Mouse (Mus musculus): ENCODE results near the gene Snrk. TPM values are rescaled to one million over a fixed set of nuclear protein-coding genes. Genes with fewer than 3 reads are reported as not detected.

Snrk gene
- polyA plus RNA-seq, 1 experiment from 2014 or later, result 37.2 TPM

GRCm38 (mm10) chr9:122127271-122127785 lies 10.3 kb downstream of the Snrk start:
- 76% methylated on average over 3 of the region's 3 CpGs for WGBS

GRCm38 (mm10) chr9:122128686-122129085 lies 11.6 kb downstream of the Snrk start:
- Histone ChIP-seq H3K27me3 (ENCODE audit: control insufficient read depth, insufficient read depth, low read length) (no peaks in the 10 kb centered on the region), H3K36me3 (ENCODE audit: control insufficient read depth, insufficient read depth, low read length) (0 out of 2 replicates have a peak, but pooled peaks cover 6% of the 10 kb centered on the region), H3K9me3 (ENCODE audit: control insufficient read depth, low read depth, low read length) (no peaks in the 10 kb centered on the region), H3K4me1 (ENCODE audit: control insufficient read depth, insufficient read depth, low read length) (peaks cover 12% of the 10 kb centered on the region; the same call in 1 of the 2 replicates), H3K9ac (replicated peaks; ENCODE audit: low read depth, low read length) (no peak overlapping the region), H3K4me2 (replicated peaks; ENCODE audit: low read depth, low read length) (no peak overlapping the region), H3K4me3 (ENCODE audit: low read depth, low read length) (no peak overlapping the region), H3K27ac (ENCODE audit: low read length) (no peak overlapping the region)
- WGBS, result 65% methylated on average over 5 of the region's 5 CpGs
- no peak for ATAC-seq (ENCODE audit: insufficient number of reproducible peaks, insufficient read depth, low FRiP score, low read depth)

More at GRCm38 (mm10) chr9:122127271-122127785, 10.3 kb downstream of the Snrk start:
- H3K4me1 ChIP-seq (ENCODE audit: control insufficient read depth, insufficient read depth, low read length), result peaks cover 12% of the 10 kb centered on the region; the same call in 1 of the 2 replicates
- no peaks in the 10 kb centered on the region for H3K9me3 ChIP-seq (ENCODE audit: control insufficient read depth, low read depth, low read length)
- H3K4me2 ChIP-seq (replicated peaks; ENCODE audit: low read depth, low read length), result no peak overlapping the region
- no peak overlapping the region for H3K27ac ChIP-seq (ENCODE audit: low read length)
- H3K9ac ChIP-seq (replicated peaks; ENCODE audit: low read depth, low read length), result no peak overlapping the region
- no peaks in the 10 kb centered on the region for H3K27me3 ChIP-seq (ENCODE audit: control insufficient read depth, insufficient read depth, low read length)
- no peak overlapping the region for H3K4me3 ChIP-seq (ENCODE audit: low read depth, low read length)
- no peak for ATAC-seq (ENCODE audit: insufficient number of reproducible peaks, insufficient read depth, low FRiP score, low read depth)
- H3K36me3 ChIP-seq (ENCODE audit: control insufficient read depth, insufficient read depth, low read length), result 0 out of 2 replicates have a peak, but pooled peaks cover 1% of the 10 kb centered on the region

- WGBS, result 12% methylated on average over 3 of the region's 3 CpGs
- no peak for ATAC-seq (ENCODE audit: insufficient number of reproducible peaks, insufficient read depth, low FRiP score, low read depth)
- no peak overlapping the region for H3K4me2 ChIP-seq (replicated peaks; ENCODE audit: low read depth, low read length)
Measured at GRCm38 (mm10) chr9:122130666-122131065, 13.6 kb downstream of the Snrk start.

GRCm38 (mm10) chr9:122132145-122132544 lies 15.1 kb downstream of the Snrk start:
- peaks cover 14% of the 10 kb centered on the region; the same call in 1 of the 2 replicates for H3K4me1 ChIP-seq (ENCODE audit: control insufficient read depth, insufficient read depth, low read length)
- H3K9ac ChIP-seq (replicated peaks; ENCODE audit: low read depth, low read length), result no peak overlapping the region
- H3K4me2 ChIP-seq (replicated peaks; ENCODE audit: low read depth, low read length), result no peak overlapping the region
- H3K9me3 ChIP-seq (ENCODE audit: control insufficient read depth, low read depth, low read length), result no peaks in the 10 kb centered on the region
- 60% methylated on average over 7 of the region's 7 CpGs for WGBS
- H3K36me3 ChIP-seq (ENCODE audit: control insufficient read depth, insufficient read depth, low read length), result peaks cover 8% of the 10 kb centered on the region; the same call in 1 of the 2 replicates
- no peak overlapping the region for H3K27ac ChIP-seq (ENCODE audit: low read length)
- no peak for ATAC-seq (ENCODE audit: insufficient number of reproducible peaks, insufficient read depth, low FRiP score, low read depth)
- no peaks in the 10 kb centered on the region for H3K27me3 ChIP-seq (ENCODE audit: control insufficient read depth, insufficient read depth, low read length)
- H3K4me3 ChIP-seq (ENCODE audit: low read depth, low read length), result no peak overlapping the region

More at GRCm38 (mm10) chr9:122130666-122131065, 13.6 kb downstream of the Snrk start:
- no peak overlapping the region; the same call in 1 of the 2 replicates for H3K27ac ChIP-seq (ENCODE audit: low read length)
- H3K4me3 ChIP-seq (ENCODE audit: low read depth, low read length), result no peak overlapping the region
- peaks cover 8% of the 10 kb centered on the region; the same call in 1 of the 2 replicates for H3K36me3 ChIP-seq (ENCODE audit: control insufficient read depth, insufficient read depth, low read length)
- H3K27me3 ChIP-seq (ENCODE audit: control insufficient read depth, insufficient read depth, low read length), result no peaks in the 10 kb centered on the region
- H3K4me1 ChIP-seq (ENCODE audit: control insufficient read depth, insufficient read depth, low read length), result peaks cover 14% of the 10 kb centered on the region; the same call in 1 of the 2 replicates
- no peak overlapping the region for H3K9ac ChIP-seq (replicated peaks; ENCODE audit: low read depth, low read length)
- no peaks in the 10 kb centered on the region for H3K9me3 ChIP-seq (ENCODE audit: control insufficient read depth, low read depth, low read length)

- H3K4me2 ChIP-seq (replicated peaks; ENCODE audit: low read depth, low read length), result no peak overlapping the region
- no peak overlapping the region for H3K4me3 ChIP-seq (ENCODE audit: low read depth, low read length)
- H3K9me3 ChIP-seq (ENCODE audit: control insufficient read depth, low read depth, low read length), result no peaks in the 10 kb centered on the region
- H3K27me3 ChIP-seq (ENCODE audit: control insufficient read depth, insufficient read depth, low read length), result no peaks in the 10 kb centered on the region
- no peak overlapping the region for H3K9ac ChIP-seq (replicated peaks; ENCODE audit: low read depth, low read length)
- peak overlapping the region; percentile 10; the same call in 1 of the 2 replicates for H3K27ac ChIP-seq (ENCODE audit: low read length)
- H3K36me3 ChIP-seq (ENCODE audit: control insufficient read depth, insufficient read depth, low read length), result peaks cover 14% of the 10 kb centered on the region; the same call in 1 of the 2 replicates
- peaks cover 9% of the 10 kb centered on the region; the same call in 1 of the 2 replicates for H3K4me1 ChIP-seq (ENCODE audit: control insufficient read depth, insufficient read depth, low read length)
- peak; percentile 20; the same call in 1 of the 2 replicates for ATAC-seq (ENCODE audit: insufficient number of reproducible peaks, insufficient read depth, low FRiP score, low read depth)
- 63% methylated on average over 1 of the region's 1 CpGs for WGBS
Measured at GRCm38 (mm10) chr9:122135095-122135884, 18.2 kb downstream of the Snrk start.

- Histone ChIP-seq H3K27me3 (ENCODE audit: control insufficient read depth, insufficient read depth, low read length) (no peaks in the 10 kb centered on the region), H3K9ac (replicated peaks; ENCODE audit: low read depth, low read length) (no peak overlapping the region), H3K4me1 (ENCODE audit: control insufficient read depth, insufficient read depth, low read length) (0 out of 2 replicates have a peak, but pooled peaks cover 9% of the 10 kb centered on the region), H3K4me3 (ENCODE audit: low read depth, low read length) (no peak overlapping the region), H3K36me3 (ENCODE audit: control insufficient read depth, insufficient read depth, low read length) (peaks cover 14% of the 10 kb centered on the region; the same call in 1 of the 2 replicates), H3K4me2 (replicated peaks; ENCODE audit: low read depth, low read length) (no peak overlapping the region), H3K27ac (ENCODE audit: low read length) (no peak overlapping the region), H3K9me3 (ENCODE audit: control insufficient read depth, low read depth, low read length) (no peaks in the 10 kb centered on the region)
- ATAC-seq (ENCODE audit: insufficient number of reproducible peaks, insufficient read depth, low FRiP score, low read depth), result no peak
- 63% methylated on average over 2 of the region's 2 CpGs for WGBS
Measured at GRCm38 (mm10) chr9:122135885-122136170, 18.8 kb downstream of the Snrk start.

GRCm38 (mm10) chr9:122137960-122138359 lies 20.9 kb downstream of the Snrk start:
- Histone ChIP-seq H3K9ac (replicated peaks; ENCODE audit: low read depth, low read length) (no peak overlapping the region), H3K4me1 (ENCODE audit: control insufficient read depth, insufficient read depth, low read length) (0 out of 2 replicates have a peak, but pooled peaks cover 7% of the 10 kb centered on the region), H3K4me3 (ENCODE audit: low read depth, low read length) (no peak overlapping the region), H3K4me2 (replicated peaks; ENCODE audit: low read depth, low read length) (no peak overlapping the region), H3K27ac (ENCODE audit: low read length) (no peak overlapping the region), H3K36me3 (ENCODE audit: control insufficient read depth, insufficient read depth, low read length) (peaks cover 12% of the 10 kb centered on the region; the same call in 1 of the 2 replicates), H3K9me3 (ENCODE audit: control insufficient read depth, low read depth, low read length) (no peaks in the 10 kb centered on the region), H3K27me3 (ENCODE audit: control insufficient read depth, insufficient read depth, low read length) (no peaks in the 10 kb centered on the region)
- WGBS, result 78% methylated on average over 1 of the region's 1 CpGs
- ATAC-seq (ENCODE audit: insufficient number of reproducible peaks, insufficient read depth, low FRiP score, low read depth), result no peak

GRCm38 (mm10) chr9:122138371-122139029 lies 21.4 kb downstream of the Snrk start:
- H3K27ac ChIP-seq (ENCODE audit: low read length), result no peak overlapping the region
- no peaks in the 10 kb centered on the region for H3K9me3 ChIP-seq (ENCODE audit: control insufficient read depth, low read depth, low read length)
- H3K4me2 ChIP-seq (replicated peaks; ENCODE audit: low read depth, low read length), result no peak overlapping the region
- no peak overlapping the region for H3K9ac ChIP-seq (replicated peaks; ENCODE audit: low read depth, low read length)
- 91% methylated on average over 4 of the region's 4 CpGs for WGBS
- no peaks in the 10 kb centered on the region for H3K27me3 ChIP-seq (ENCODE audit: control insufficient read depth, insufficient read depth, low read length)
- 0 out of 2 replicates have a peak, but pooled peaks cover 7% of the 10 kb centered on the region for H3K4me1 ChIP-seq (ENCODE audit: control insufficient read depth, insufficient read depth, low read length)
- peaks cover 10% of the 10 kb centered on the region; the same call in 1 of the 2 replicates for H3K36me3 ChIP-seq (ENCODE audit: control insufficient read depth, insufficient read depth, low read length)
- no peak for ATAC-seq (ENCODE audit: insufficient number of reproducible peaks, insufficient read depth, low FRiP score, low read depth)
- no peak overlapping the region for H3K4me3 ChIP-seq (ENCODE audit: low read depth, low read length)
